Mouse (Mus musculus) erythroid progenitor cell, adult 5-6 weeks (primary cell): ENCODE measurements around the gene Rep15. TPM values are rescaled to one million over a fixed set of nuclear protein-coding genes. Genes with fewer than 3 reads are reported as not detected.
A peak's percentile ranks its signal among the peaks of the same experiment; 100 is the strongest.

Experiments used
- ATAC-seq: replicated peaks from 2 replicates; pipeline ENCODE4 v1.8.0; 2016; ENCODE audit warnings: moderate number of reproducible peaks, mild to moderate bottlenecking, moderate TSS enrichment, inconsistent platforms; ENCODE audit not compliant: poor library complexity, low FRiP score, severe bottlenecking
- total RNA-seq, 2 experiments: library from RNA; stranded (forward) in 1 of 2; stranded (reverse) in 1 of 2; fragments of 150-400 nt in 1 of 2; fragments of 186-747, 209-891 nt in 1 of 2; gene quantifications; 2 replicates each; pipeline versions ENCODE4 v1.2.3 to v1.2.4; 2015 to 2017; ENCODE audit warnings: low replicate concordance in 2 of 2

The Rep15 gene
- total RNA-seq, 2 experiments from 2014 or later: not detected

GRCm38 (mm10) chr6:147024761-147025160 is 7.6 kb upstream of the Rep15 start:
- no peak for ATAC-seq

GRCm38 (mm10) chr6:147028396-147028795 is 4.0 kb upstream of the Rep15 start:
- ATAC-seq: no peak

- ATAC-seq: no peak
Observed at GRCm38 (mm10) chr6:147029591-147029990, 2.8 kb upstream of the Rep15 start.

- ATAC-seq: no peak
Observed at GRCm38 (mm10) chr6:147030096-147030885, 2.1 kb upstream of the Rep15 start.

- peak; percentile 99 for ATAC-seq
Observed at GRCm38 (mm10) chr6:147042291-147043290, 10.2 kb downstream of the Rep15 start, which contains the start of gene Mrps35. Gene Mrps35, plus strand, starts transcription at chr6:147042764.

GRCm38 (mm10) chr6:147043633-147044032 is 11.2 kb downstream of the Rep15 start:
- no peak for ATAC-seq

- no peak for ATAC-seq
Observed at GRCm38 (mm10) chr6:147049239-147049805, 16.9 kb downstream of the Rep15 start.

GRCm38 (mm10) chr6:147051666-147052065 is 19.3 kb downstream of the Rep15 start:
- no peak for ATAC-seq

- no peak for ATAC-seq
Observed at GRCm38 (mm10) chr6:147052440-147052839, 20.1 kb downstream of the Rep15 start.

GRCm38 (mm10) chr6:147053785-147054646 is 21.6 kb downstream of the Rep15 start:
- no peak for ATAC-seq

- no peak for ATAC-seq
Observed at GRCm38 (mm10) chr6:147055374-147055977, 23.1 kb downstream of the Rep15 start.

- ATAC-seq: no peak
Observed at GRCm38 (mm10) chr6:147059326-147059725, 26.9 kb downstream of the Rep15 start.

- ATAC-seq: no peak
Observed at GRCm38 (mm10) chr6:147061630-147062029, 29.2 kb downstream of the Rep15 start.

GRCm38 (mm10) chr6:147062034-147062433 is 29.6 kb downstream of the Rep15 start:
- no peak for ATAC-seq

- ATAC-seq: no peak
Observed at GRCm38 (mm10) chr6:147062694-147063093, 30.3 kb downstream of the Rep15 start.

- no peak for ATAC-seq
Observed at GRCm38 (mm10) chr6:147064226-147064943, 32.0 kb downstream of the Rep15 start.

- no peak for ATAC-seq
Observed at GRCm38 (mm10) chr6:147064944-147065261, 32.5 kb downstream of the Rep15 start.

- ATAC-seq: no peak
Observed at GRCm38 (mm10) chr6:147075808-147076387, 43.5 kb downstream of the Rep15 start.
